Mouse (Mus musculus) G1E (cell line): Measurements from ENCODE around the gene Mplkip.

Experiments used
- CTCF ChIP-seq: IDR thresholded peaks from 2 replicates; pipeline ENCODE4 v1.5.1; 2012; ENCODE audit warnings: low read depth, low read length, inconsistent platforms, mixed read lengths
- GATA1 ChIP-seq: IDR thresholded peaks from 2 replicates; pipeline ENCODE4 v1.6.1; 2012; ENCODE audit warnings: borderline replicate concordance, low read length, inconsistent platforms, mixed read lengths
- GATA2 ChIP-seq: IDR thresholded peaks from 2 replicates; pipeline ENCODE4 v1.6.1; 2012; ENCODE audit warnings: low read depth, low read length, inconsistent platforms, borderline replicate concordance
- POLR2AphosphoS5 ChIP-seq: IDR thresholded peaks from 2 replicates; pipeline ENCODE4 v1.6.1; 2012; ENCODE audit warnings: low read depth, low read length, inconsistent platforms; ENCODE audit not compliant: insufficient replicate concordance
- TAL1 ChIP-seq: conservative IDR thresholded peaks from 2 replicates; pipeline ENCODE4 v1.6.1; 2012; ENCODE audit warnings: low read depth, low read length, inconsistent platforms, mixed read lengths

DNA sequence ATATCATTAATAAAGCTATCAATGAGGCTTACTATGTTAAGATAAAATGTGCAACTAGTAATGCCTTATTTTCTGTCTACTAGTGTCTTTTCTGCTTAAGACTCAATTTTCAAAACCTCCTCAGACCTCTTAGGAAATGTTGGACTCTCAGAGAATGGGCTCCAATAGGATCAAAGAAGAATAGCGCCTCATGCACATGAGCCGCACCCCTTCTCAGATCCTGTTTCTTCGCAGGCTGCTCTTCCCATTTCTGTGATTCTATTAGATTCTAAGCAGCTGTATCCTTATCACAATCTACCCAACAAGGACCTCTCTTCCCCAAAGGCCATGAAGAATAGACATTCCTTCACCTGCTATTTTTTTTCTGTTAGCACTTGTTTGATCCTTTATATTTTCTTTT is 33.8 kb downstream of the Mplkip start:
- TF ChIP-seq GATA1 (no peak), CTCF (no peak), POLR2AphosphoS5 (no peak), TAL1 (no peak), GATA2 (no peak)
